Mouse (Mus musculus) megakaryocyte, embryonic 14.5 days (primary cell): ENCODE data around the gene Abcb1b.

Experiments used
- FLI1 ChIP-seq: IDR thresholded peaks from 2 replicates; pipeline ENCODE4 v1.6.1; 2012; ENCODE audit warnings: low read length, inconsistent platforms, mixed read lengths
- GATA1 ChIP-seq: IDR thresholded peaks from 3 replicates; pipeline ENCODE4 v1.6.1; 2012; ENCODE audit warnings: mixed read lengths, low read length, inconsistent platforms, borderline replicate concordance

- no peak for TF ChIP-seq GATA1
- TF ChIP-seq FLI1: no peak
These were observed 787 bp downstream of the Abcb1b start for GRCm38 (mm10) chr5:8798752-8799115.
